In genomic region chr12:117844917-117845316, GRCm38 (mm10) we compare ENCODE assay signal across 10 mouse cellular contexts. TPM values are rescaled to one million over a fixed set of nuclear protein-coding genes. Genes with fewer than 3 reads are reported as not detected.
DNase-seq lines count a peak whose midpoint lies in the region; ATAC-seq and TF ChIP-seq lines count a peak whose summit lies in the region.
"Had no signal": no experiment of that assay in that cellular context is flagged by ENCODE, and none has a peak within 500 bp of the region (broad histone marks: within the 10 kb centered on the region; RNA-seq: fewer than 3 reads in every experiment).

No protein-coding gene starts in this region.

- no peaks in the 10 kb centered on the region for H3K9me3 ChIP-seq in erythroblast, embryonic 14.5 days (ENCODE audit: control insufficient read depth, low read length)
- no peaks in the 10 kb centered on the region for H3K9me3 ChIP-seq in neural tube, embryonic 11.5 days (ENCODE audit: control insufficient read depth, low read length)
- no peaks in the 10 kb centered on the region for H3K9me3 ChIP-seq in limb, embryonic 15.5 days
- no peaks in the 10 kb centered on the region for H3K9me3 ChIP-seq in stomach, postnatal 0 days (ENCODE audit: control insufficient read depth, low read length)

- no peak for TF ChIP-seq EP300 in stomach, postnatal 0 days (optimal IDR thresholded peaks at IDR 0.05)

- peaks cover 18% of the 10 kb centered on the region for H3K4me1 ChIP-seq in erythroblast, embryonic 14.5 days (ENCODE audit: control insufficient read depth)
- peaks cover 4% of the 10 kb centered on the region; the same call in 1 of the 2 replicates for H3K4me1 ChIP-seq in neural tube, embryonic 11.5 days (ENCODE audit: control insufficient read depth, insufficient read depth, low read length)
- H3K4me1 ChIP-seq in limb, embryonic 15.5 days, result peaks cover 6% of the 10 kb centered on the region
- H3K4me1 ChIP-seq in stomach, postnatal 0 days (replicated peaks; ENCODE audit: control insufficient read depth, insufficient read depth), result no peaks in the 10 kb centered on the region; the same call in 1 of the 2 replicates

- H3K9ac ChIP-seq in neural tube, embryonic 11.5 days (ENCODE audit: low read length), result no peak overlapping the region
- 0 out of 2 replicates have a peak overlapping the region, but pooled peaks have one; percentile 26 for H3K9ac ChIP-seq in limb, embryonic 15.5 days
- no peak overlapping the region; the same call in 1 of the 2 replicates for H3K9ac ChIP-seq in stomach, postnatal 0 days (ENCODE audit: low read length)

- TF ChIP-seq CTCF in stomach, postnatal 0 days (IDR thresholded peaks at IDR 0.05; ENCODE audit: low read depth), result no peak

- peak overlapping the region; percentile 32; the same call in 1 of the 2 replicates for H3K4me2 ChIP-seq in neural tube, embryonic 11.5 days (ENCODE audit: low read depth)
- H3K4me2 ChIP-seq in limb, embryonic 15.5 days, result peak overlapping the region; percentile 95
- peak overlapping the region; percentile 42; the same call in 1 of the 2 replicates for H3K4me2 ChIP-seq in stomach, postnatal 0 days (replicated peaks; ENCODE audit: low read depth)

- H3K27me3 ChIP-seq in erythroblast, embryonic 14.5 days (ENCODE audit: control insufficient read depth), result no peaks in the 10 kb centered on the region
- no peaks in the 10 kb centered on the region for H3K27me3 ChIP-seq in neural tube, embryonic 11.5 days (ENCODE audit: control insufficient read depth, insufficient read depth, low read length)
- 0 out of 2 replicates have a peak, but pooled peaks cover 5% of the 10 kb centered on the region for H3K27me3 ChIP-seq in limb, embryonic 15.5 days
- no peaks in the 10 kb centered on the region for H3K27me3 ChIP-seq in stomach, postnatal 0 days (ENCODE audit: control insufficient read depth, insufficient read depth, low read length)

- no peaks in the 10 kb centered on the region for H3K36me3 ChIP-seq in erythroblast, embryonic 14.5 days (ENCODE audit: control insufficient read depth)
- no peaks in the 10 kb centered on the region for H3K36me3 ChIP-seq in neural tube, embryonic 11.5 days (ENCODE audit: control insufficient read depth, insufficient read depth, low read length)
- H3K36me3 ChIP-seq in limb, embryonic 15.5 days, result no peaks in the 10 kb centered on the region
- H3K36me3 ChIP-seq in stomach, postnatal 0 days (ENCODE audit: control insufficient read depth, insufficient read depth, low read length), result no peaks in the 10 kb centered on the region

- no peak for ATAC-seq in erythroblast, adult 5-6 weeks (replicated peaks; ENCODE audit: low FRiP score, poor library complexity, severe bottlenecking)
- no peak for ATAC-seq in neural tube, embryonic 11.5 days (ENCODE audit: insufficient read depth, low FRiP score, low TSS enrichment)
- no peak for ATAC-seq in limb, embryonic 15.5 days (ENCODE audit: insufficient number of reproducible peaks, low FRiP score, low TSS enrichment, low read depth)
- no peak for ATAC-seq in stomach, postnatal 0 days (ENCODE audit: low FRiP score, low TSS enrichment)

- peak overlapping the region; percentile 80 for H3K4me3 ChIP-seq in erythroblast, embryonic 14.5 days (replicated peaks)
- H3K4me3 ChIP-seq in neural tube, embryonic 11.5 days (ENCODE audit: low read depth, low read length), result no peak overlapping the region
- peak overlapping the region; percentile 82 for H3K4me3 ChIP-seq in limb, embryonic 15.5 days
- H3K4me3 ChIP-seq in stomach, postnatal 0 days (ENCODE audit: low read depth, low read length), result no peak overlapping the region

- DNase-seq in neural tube, embryonic 11.5 days (ENCODE audit: low spot score), result no peak
- DNase-seq in neural tube, embryonic 10.5 days (ENCODE audit: extremely low spot score, low spot score), result no peak
- no peak for DNase-seq in stomach, postnatal 0 days (ENCODE audit: low spot score)
- no peak for DNase-seq in thymus, postnatal 0 days (ENCODE audit: low spot score)
- DNase-seq in cerebellum, adult 11-12 months, result no peak
- DNase-seq: adrenal gland, adult 2 months; thymus, postnatal 25 days had no signal

- 24% methylated on average over 2 of the region's 2 CpGs for WGBS in neural tube, embryonic 11.5 days
- 26% methylated on average over 2 of the region's 2 CpGs for WGBS in limb, embryonic 15.5 days
- WGBS in stomach, postnatal 0 days, result 45% methylated on average over 2 of the region's 2 CpGs

- no peak overlapping the region for H3K27ac ChIP-seq in neural tube, embryonic 11.5 days (ENCODE audit: low read depth, low read length)
- H3K27ac ChIP-seq in limb, embryonic 15.5 days, result no peak overlapping the region
- no peak overlapping the region for H3K27ac ChIP-seq in stomach, postnatal 0 days (replicated peaks)

RNA-seq across cellular contexts. Expression of gene Cdca7l, which starts 40.8 kb away (rescaled TPM):
- polyA plus RNA-seq in erythroblast, embryonic 14.5 days (2012), result 0.14 TPM in 2 replicates
- 8.4 and 13.4 TPM in 2 replicates for total RNA-seq in erythroblast, adult 5-6 weeks (2015; ENCODE audit: low replicate concordance)
- 19.7 and 38.7 TPM in 2 replicates for total RNA-seq in erythroblast, adult 5-6 weeks (2017; ENCODE audit: low replicate concordance)
- 21.4 and 22.4 TPM in 2 replicates for polyA plus RNA-seq in neural tube, embryonic 11.5 days (2014; fragmentation: Nextera tagmentation; extraction: Ambion mirVana)
- 39.8 and 41.5 TPM in 2 replicates for polyA plus RNA-seq in limb, embryonic 15.5 days (2015; fragmentation: Nextera tagmentation; extraction: Ambion mirVana)
- polyA plus RNA-seq in stomach, postnatal 0 days (2015; fragmentation: Nextera tagmentation; extraction: Ambion mirVana), result 15.1 and 15.7 TPM in 2 replicates
- polyA plus RNA-seq in thymus, postnatal 0 days (2015; fragmentation: Nextera tagmentation; extraction: Ambion mirVana), result 39.4 and 43.3 TPM in 2 replicates

Comparison
In these comparisons a context has a peak if more than half of its experiments do, and no peak if none do; other contexts are left out.
1. H3K4me3 ChIP-seq: peak in erythroblast, embryonic 14.5 days (single experiment) and limb, embryonic 15.5 days (single experiment); none in neural tube, embryonic 11.5 days (single experiment) and stomach, postnatal 0 days (single experiment).
2. H3K4me2 ChIP-seq: peak in every context shown above with its lines; median percentile 95 in limb, embryonic 15.5 days; 42 in stomach, postnatal 0 days; 32 in neural tube, embryonic 11.5 days.
3. RNA of gene Cdca7l, which starts 40.8 kb away (polyA plus RNA-seq): 39.8 to 41.5 TPM in limb, embryonic 15.5 days, 39.4 to 43.3 TPM in thymus, postnatal 0 days, 21.4 to 22.4 TPM in neural tube, embryonic 11.5 days and 15.1 to 15.7 TPM in stomach, postnatal 0 days; 0.14 TPM in erythroblast, embryonic 14.5 days; every median in the first group is over 10 times any median in the second.